Mouse (Mus musculus) spleen, adult 2 months (tissue): Measurements from ENCODE around the gene Sema3a. TPM values are rescaled to one million over a fixed set of nuclear protein-coding genes. Genes with fewer than 3 reads are reported as not detected.
A peak's percentile ranks its signal among the peaks of the same experiment; 100 is the strongest.

Experiments used
- DNase-seq, 2 experiments: peaks; one replicate each; pipeline versions ENCODE4 v3.0.0 to v3.0.0-alpha.2; 2012 to 2021; ENCODE audit warnings: low spot score in 2 of 2, low read depth in 1 of 2
- H3K27ac ChIP-seq: fragments of 200-500 bp; 2 replicates; pipeline ENCODE4 v1.5.1; 2012; ENCODE audit warnings: low read length, inconsistent platforms; ENCODE audit not compliant: insufficient read depth
- H3K27me3 ChIP-seq: fragments of 200-500 bp; 2 replicates; pipeline ENCODE4 v1.6.1; 2012; ENCODE audit warnings: mild to moderate bottlenecking, moderate library complexity, low read length, inconsistent platforms; ENCODE audit not compliant: control insufficient read depth, insufficient read depth
- H3K36me3 ChIP-seq: fragments of 200-500 bp; 2 replicates; pipeline ENCODE4 v1.6.1; 2012; ENCODE audit warnings: mild to moderate bottlenecking, low read length, inconsistent platforms; ENCODE audit not compliant: control insufficient read depth, insufficient read depth
- H3K4me1 ChIP-seq: fragments of 200-500 bp; 2 replicates; pipeline ENCODE4 v1.6.1; 2011; ENCODE audit warnings: inconsistent platforms; ENCODE audit not compliant: control insufficient read depth, insufficient read depth, insufficient read length
- H3K4me3 ChIP-seq: fragments of 200-500 bp; 2 replicates; pipeline ENCODE4 v1.5.1; 2011; ENCODE audit warnings: mild to moderate bottlenecking, inconsistent platforms; ENCODE audit not compliant: insufficient read depth, insufficient read length; ENCODE audit errors: extremely low read depth
- CTCF ChIP-seq: fragments of 200-500 bp; IDR thresholded peaks from 2 replicates; pipeline ENCODE4 v1.5.1; 2011; ENCODE audit warnings: mild to moderate bottlenecking, inconsistent platforms; ENCODE audit not compliant: insufficient read depth, insufficient read length, insufficient replicate concordance; ENCODE audit errors: extremely low read depth
- POLR2A ChIP-seq: fragments of 200-500 bp; IDR thresholded peaks from 2 replicates; pipeline ENCODE4 v1.6.1; 2011; ENCODE audit warnings: low read depth, low read length, inconsistent platforms
- WGBS: fragments of 180-500 bp; shearing (Covaris S2); methylation state at CpG from one replicate; pipeline ENCODE4 v1.1.7; 2018; 5-methylcytosine and 5-hydroxymethylcytosine counted together
- polyA plus RNA-seq: library from polyadenylated mRNA; depleted of rRNA; stranded (reverse); fragments of >200 nt; gene quantifications from 2 replicates; pipeline ENCODE4 v1.2.3, GENCODE M21; 2012

Gene Sema3a
- polyA plus RNA-seq, 1 experiment = 2.4 TPM

DNA sequence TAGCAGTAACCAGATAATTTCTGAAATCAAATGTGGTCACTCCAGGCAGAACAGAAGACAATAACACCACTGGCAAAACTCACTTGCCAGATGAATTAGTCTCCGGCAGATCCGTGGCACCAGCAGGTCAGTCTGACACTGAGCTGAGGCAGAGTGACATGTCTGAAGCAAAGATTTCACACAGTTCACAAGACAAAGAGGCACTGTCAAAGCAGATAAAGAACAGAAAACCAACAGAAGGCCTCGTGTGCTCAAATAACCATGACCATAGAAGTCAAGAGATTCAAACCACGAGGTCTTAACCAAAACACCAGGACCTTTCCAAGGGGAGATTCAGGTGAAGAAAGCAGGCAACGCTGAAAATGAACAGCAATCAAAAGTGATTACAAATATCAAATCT is 499.5 kb downstream of the Sema3a start:
- H3K27ac ChIP-seq = no peak overlapping the region
- 73% methylated on average over 5 of the region's 5 CpGs for WGBS
- H3K4me3 ChIP-seq = no peak overlapping the region
- no peak for TF ChIP-seq POLR2A
- TF ChIP-seq CTCF = no peak
- no peaks in the 10 kb centered on the region for H3K36me3 ChIP-seq
- no peak for DNase-seq
- no peaks in the 10 kb centered on the region for H3K27me3 ChIP-seq
- H3K4me1 ChIP-seq = no peaks in the 10 kb centered on the region

DNA sequence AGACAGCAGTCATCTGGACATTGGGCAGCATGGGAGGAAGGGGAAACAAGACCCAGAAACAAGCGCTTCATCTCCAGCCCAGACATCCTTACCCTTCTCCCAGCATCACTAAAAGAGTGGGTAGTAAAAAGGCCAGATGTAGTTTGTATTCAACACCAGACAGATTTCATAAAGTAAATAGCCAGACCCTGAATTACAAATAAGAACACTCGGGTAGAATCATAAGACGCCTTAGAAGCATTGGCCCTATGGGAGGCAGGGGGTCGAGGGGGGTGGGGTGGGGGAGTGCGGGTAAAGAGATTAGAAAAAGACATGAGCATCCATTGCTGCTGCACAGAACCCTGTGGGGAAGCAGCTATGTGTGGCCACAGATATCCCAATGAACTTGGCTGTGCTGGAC is 500.9 kb downstream of the Sema3a start:
- Histone ChIP-seq H3K4me3 (no peak overlapping the region), H3K36me3 (no peaks in the 10 kb centered on the region), H3K27ac (no peak overlapping the region), H3K27me3 (no peaks in the 10 kb centered on the region), H3K4me1 (no peaks in the 10 kb centered on the region)
- TF ChIP-seq CTCF (no peak), POLR2A (no peak)
- DNase-seq = no peak
- 88% methylated on average over 5 of the region's 5 CpGs for WGBS

DNA sequence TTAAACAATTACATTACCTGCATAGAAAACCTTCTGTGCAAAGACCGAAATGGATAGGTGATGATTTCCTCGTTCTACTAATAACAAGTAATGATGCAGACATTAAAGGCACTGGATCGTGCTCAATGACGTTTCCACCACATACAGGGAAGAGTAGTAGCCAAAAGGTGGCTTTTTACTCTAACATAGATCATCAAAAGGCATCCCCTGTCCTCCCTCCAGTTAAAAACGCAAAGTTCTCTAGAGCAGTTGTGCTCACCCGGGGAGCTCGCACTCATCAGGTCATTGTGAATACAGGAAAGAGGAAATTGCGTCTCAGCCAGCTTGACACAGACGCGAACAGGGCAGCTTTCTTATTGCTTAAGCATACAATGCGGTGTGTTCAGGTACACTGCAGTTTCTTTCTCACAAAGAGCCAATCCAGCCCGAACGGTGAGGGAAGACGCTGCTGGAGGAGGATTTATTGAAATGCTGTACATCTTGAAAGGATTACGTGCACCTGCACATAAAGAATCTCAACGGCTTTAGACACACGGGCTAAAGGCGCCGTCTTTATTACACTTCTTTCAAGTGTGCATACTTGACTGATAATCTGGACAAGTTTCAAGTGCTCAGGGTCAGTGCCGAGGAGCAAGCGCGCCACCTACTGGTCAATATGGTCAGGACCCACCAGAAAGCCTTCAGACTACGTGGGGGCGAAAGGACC is 503.5 kb downstream of the Sema3a start:
- Histone ChIP-seq H3K4me3 (no peak overlapping the region), H3K27me3 (no peaks in the 10 kb centered on the region), H3K27ac (no peak overlapping the region), H3K36me3 (no peaks in the 10 kb centered on the region), H3K4me1 (no peaks in the 10 kb centered on the region)
- DNase-seq = peak in 1 of 2 experiments; percentile 12
- TF ChIP-seq CTCF = peak; percentile 54; the same call in 1 of the 2 replicates
- TF ChIP-seq POLR2A = no peak
- WGBS = 8% methylated on average over 24 of the region's 24 CpGs

DNA sequence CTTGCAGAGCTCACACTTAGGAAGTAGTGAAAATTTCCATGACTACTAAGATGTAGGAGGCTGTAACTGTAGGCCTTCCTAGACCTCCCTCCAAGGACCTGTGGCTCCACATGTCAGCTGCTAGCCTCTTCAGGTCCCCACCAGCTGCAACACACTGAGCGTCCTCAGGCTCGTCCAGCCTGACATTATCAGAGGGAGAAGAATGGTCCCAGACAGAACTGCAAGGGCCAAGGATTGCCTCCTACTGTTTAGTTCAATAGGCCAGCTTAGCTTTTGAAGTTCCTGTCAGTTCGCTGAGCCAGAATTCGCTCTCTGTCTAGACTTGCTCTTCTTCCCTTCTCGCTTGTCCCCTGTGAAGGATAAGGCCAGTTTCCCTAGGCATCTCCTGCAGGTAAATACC is 504.7 kb downstream of the Sema3a start:
- Histone ChIP-seq H3K27ac (no peak overlapping the region), H3K27me3 (no peaks in the 10 kb centered on the region), H3K4me3 (no peak overlapping the region), H3K4me1 (no peaks in the 10 kb centered on the region), H3K36me3 (no peaks in the 10 kb centered on the region)
- no peak for DNase-seq
- TF ChIP-seq POLR2A (no peak), CTCF (no peak)
- WGBS = 82% methylated on average over 5 of the region's 5 CpGs

DNA sequence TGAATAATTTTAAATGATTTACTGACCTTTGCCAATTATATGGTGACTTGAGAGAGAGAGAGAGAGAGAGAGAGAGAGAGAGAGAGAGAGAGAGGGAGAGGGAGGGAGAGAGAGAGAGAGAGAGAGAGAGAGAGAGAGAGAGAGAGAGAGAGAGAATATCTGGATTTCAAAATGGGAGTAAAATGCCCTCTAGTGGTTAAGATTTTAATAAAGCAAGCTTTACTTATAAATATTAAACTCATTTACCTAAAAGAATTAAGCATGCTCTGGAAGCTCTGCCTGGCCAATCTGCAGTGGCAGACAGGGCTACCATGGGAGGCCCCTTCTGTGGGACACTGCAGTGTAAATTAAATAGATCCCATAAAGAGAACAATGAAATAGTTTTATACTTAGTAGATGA is 505.5 kb downstream of the Sema3a start:
- no peak overlapping the region for H3K27ac ChIP-seq
- H3K4me1 ChIP-seq = no peaks in the 10 kb centered on the region
- TF ChIP-seq POLR2A (no peak), CTCF (no peak)
- H3K27me3 ChIP-seq = no peaks in the 10 kb centered on the region
- no peak overlapping the region for H3K4me3 ChIP-seq
- DNase-seq = no peak
- H3K36me3 ChIP-seq = no peaks in the 10 kb centered on the region

DNA sequence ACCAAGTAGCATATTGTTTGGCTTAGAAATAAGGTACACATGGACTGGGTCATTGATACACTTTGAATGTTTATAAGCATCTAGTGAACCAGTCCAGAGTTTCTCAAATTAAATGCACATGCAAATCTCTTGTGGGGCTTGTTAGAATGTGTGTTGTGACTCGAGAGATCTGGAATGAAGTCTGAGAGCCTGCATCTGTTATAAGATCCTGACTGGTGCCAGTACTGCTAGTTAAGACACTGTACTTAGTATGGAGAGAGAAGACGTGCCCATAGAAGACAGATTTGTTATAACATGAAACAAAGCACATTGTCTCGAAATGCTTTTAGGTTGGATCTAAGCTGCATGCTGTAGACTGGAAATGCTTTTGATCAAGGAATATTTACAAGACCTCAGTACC is 511.0 kb downstream of the Sema3a start:
- H3K27ac ChIP-seq = no peak overlapping the region
- DNase-seq = no peak
- no peaks in the 10 kb centered on the region for H3K27me3 ChIP-seq
- H3K36me3 ChIP-seq = no peaks in the 10 kb centered on the region
- H3K4me1 ChIP-seq = no peaks in the 10 kb centered on the region
- WGBS = 82% methylated on average over 3 of the region's 3 CpGs
- TF ChIP-seq POLR2A (no peak), CTCF (no peak)
- no peak overlapping the region for H3K4me3 ChIP-seq
